Mouse (Mus musculus) lung, postnatal 14 days (tissue): ENCODE measurements at regions not wholly inside any gene's neighbourhood (a gene's known extent, or its start where the extent isn't known, plus 50 kb on each side); places are given as distances from the start of the nearest gene placed in this dataset.
A peak's percentile ranks its signal among the peaks of the same experiment; 100 is the strongest.

Experiments
- DNase-seq: peaks from one replicate; pipeline ENCODE4 v3.0.0; 2021

DNA sequence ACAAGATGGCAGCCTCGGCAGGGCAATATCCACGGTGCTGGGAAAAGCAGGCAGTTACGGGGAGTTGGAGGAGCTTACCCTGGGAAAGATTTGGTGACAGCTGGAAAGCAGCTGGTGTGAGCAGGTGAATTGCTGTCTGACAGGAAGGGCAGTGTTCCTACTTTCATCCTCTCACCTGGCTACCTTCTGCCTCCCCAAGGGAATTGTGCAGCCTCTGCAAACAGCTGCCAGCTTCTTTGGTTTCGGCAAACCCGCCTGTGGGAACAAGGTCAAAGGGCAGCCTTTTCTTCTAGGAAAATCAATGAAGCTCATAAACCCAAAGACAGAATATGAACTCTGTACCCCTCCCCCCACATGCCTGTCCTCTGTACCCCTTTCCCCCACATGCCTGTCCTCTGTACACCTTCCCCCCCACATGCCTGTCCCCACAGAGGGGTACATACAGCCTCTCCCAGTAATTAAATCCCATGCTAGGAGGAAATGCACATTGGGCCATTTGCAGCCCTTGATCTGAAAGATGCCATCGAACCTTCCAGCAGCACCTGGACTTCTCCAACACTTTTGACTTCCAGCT lies 102.3 kb upstream of the Xylt1 start:
- DNase-seq: no peak

GRCm38 (mm10) chr7:117282194-117282593 lies 98.6 kb upstream of the Xylt1 start:
- no peak for DNase-seq

DNA sequence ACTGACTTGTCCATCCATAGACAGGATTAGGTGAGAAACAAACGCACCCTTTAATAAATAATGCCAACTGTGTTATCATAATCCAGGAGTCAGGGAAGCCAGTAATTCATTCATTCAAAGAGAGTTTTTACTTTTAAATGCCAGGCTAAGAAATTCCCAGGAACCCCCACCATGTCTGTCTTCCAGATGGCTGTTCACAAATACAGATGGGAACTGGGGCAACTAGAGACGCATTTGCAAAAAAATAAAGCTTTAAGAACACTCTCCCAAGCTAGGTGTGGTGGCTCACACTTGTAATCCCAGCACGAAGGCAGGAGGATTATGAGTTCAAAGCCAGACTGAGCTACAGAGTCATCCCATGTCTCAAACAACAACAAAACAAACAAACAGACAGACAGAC lies 95.6 kb upstream of the Xylt1 start:
- no peak for DNase-seq

- DNase-seq: peak; percentile 17
These were observed 94.8 kb upstream of the Xylt1 start for GRCm38 (mm10) chr7:117285985-117286384.

GRCm38 (mm10) chr7:117303705-117304104 lies 77.1 kb upstream of the Xylt1 start:
- peak; percentile 30 for DNase-seq

DNA sequence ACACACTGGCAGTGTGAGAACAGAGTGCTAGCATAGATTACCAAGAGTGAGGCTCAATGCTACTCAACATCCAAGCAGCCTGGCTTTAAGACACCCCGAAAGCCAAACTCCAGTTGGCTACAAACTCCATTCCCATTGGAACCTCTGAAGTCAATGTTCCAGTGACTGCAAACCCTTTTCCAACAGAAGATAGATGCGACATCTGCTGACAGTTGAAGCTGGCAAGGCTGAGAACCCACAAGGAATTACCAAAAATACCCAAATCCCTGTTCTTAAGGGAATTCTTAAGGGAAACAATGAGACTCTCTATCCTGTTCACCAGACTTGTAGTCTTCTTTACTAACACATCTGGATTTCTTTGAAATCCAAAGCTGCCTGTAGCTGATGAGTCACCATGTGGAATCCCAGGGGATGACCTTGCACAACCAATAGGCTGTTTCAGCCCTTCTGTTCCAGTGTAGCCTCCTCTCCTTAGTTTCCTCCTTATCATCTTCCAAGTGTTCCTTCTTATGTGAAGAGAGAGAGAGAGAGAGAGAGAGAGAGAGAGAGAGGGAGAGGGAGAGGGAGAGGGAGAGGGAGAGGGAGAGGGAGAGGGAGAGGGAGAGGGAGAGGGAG lies 70.1 kb upstream of the Xylt1 start:
- no peak for DNase-seq

GRCm38 (mm10) chr7:117311316-117311715 lies 69.5 kb upstream of the Xylt1 start:
- DNase-seq: no peak

DNA sequence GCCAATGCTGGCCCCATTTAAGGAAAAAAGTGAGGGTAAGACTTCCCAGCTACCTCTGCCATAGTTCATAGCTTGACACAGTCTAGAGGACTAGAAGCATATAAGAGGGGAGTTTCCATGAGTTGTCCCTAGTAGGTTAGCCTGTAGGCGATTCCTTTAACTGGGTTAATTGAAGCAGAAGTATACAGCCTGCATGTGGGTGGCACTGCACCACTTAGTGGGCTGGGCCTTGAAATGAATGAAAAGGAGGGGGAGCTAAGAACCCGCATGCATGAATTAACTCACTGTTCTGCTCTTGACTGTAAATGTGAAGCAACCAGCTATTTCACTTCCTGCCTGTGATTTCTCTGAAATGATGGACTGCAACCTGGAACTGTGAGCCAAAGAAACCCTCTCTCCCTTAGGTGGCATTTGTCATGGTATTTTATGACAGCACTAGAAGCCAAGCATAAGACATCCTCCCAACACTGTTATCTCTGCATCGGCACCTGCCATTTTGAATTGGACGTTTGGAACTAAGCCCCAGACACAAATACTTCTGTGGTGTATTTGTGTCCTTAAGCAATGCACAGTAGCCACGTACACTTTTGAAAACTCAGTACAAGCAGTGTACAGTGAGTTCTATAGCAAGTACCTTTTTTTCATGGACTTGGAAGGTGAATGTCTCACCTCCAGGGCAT lies 64.5 kb upstream of the Xylt1 start:
- DNase-seq: no peak

DNA sequence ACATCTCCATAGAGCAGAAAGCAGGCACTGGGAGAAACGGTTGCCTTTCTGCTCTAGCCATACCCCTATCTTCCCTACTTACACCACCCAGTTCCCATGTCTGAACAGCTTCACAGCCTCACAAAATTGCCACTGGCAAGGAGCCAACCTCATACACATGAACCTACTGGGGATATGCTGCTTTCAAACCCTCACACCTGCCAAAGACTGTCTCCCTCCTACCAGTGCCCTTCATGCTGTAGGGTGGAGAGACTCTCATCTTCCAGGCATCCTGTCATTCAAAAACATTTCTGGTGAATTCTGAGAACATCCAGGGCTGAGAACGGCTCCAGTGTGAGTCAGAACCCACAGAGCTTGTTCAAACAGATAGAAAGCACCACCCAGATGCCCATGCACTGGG lies 63.4 kb upstream of the Xylt1 start:
- no peak for DNase-seq

DNA sequence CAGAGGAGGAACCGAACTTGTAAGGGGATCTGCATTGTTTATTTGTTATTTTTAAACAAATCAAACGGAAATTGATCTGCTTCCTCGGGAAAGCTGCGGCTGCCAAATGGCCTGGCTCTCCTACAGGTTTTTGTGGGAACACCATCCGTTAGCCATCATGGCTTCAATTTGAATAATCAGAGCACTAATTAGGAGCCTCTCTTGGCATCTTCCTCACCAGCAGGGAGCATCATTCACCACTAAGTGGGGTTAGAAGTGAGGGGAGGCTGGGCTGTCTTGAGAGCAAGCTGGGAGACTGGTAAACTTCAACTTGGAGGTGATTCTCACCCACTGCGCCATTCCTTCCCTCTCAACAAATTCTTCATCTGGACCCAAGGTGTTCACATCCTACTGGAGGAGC lies 60.2 kb upstream of the Xylt1 start:
- no peak for DNase-seq
